Mouse (Mus musculus) midbrain, embryonic 14.5 days (tissue): ENCODE results near the gene Tnc. TPM values are rescaled to one million over a fixed set of nuclear protein-coding genes. Genes with fewer than 3 reads are reported as not detected.

ENCODE experiments used
- ATAC-seq: fragments of 200-750 bp; cut with Nextera tagmentation; 2 replicates; pipeline ENCODE4 v1.8.0; 2017; ENCODE audit warnings: moderate number of reproducible peaks, moderate library complexity; ENCODE audit not compliant: low FRiP score, low TSS enrichment
- DNase-seq: peaks from one replicate; pipeline ENCODE4 v3.0.0-alpha.2; 2015
- H3K27ac ChIP-seq: fragments of 300-500 bp; sonication (generic); replicated peaks from 2 replicates; pipeline ENCODE4 v1.5.1; 2014; ENCODE audit warnings: mild to moderate bottlenecking, low read depth, low read length, moderate library complexity
- H3K27me3 ChIP-seq: fragments of 300-500 bp; sonication (generic); 2 replicates; pipeline ENCODE4 v1.6.1; 2014; ENCODE audit warnings: low read length, control low read depth, mixed read lengths; ENCODE audit not compliant: control insufficient read depth, insufficient read depth
- H3K36me3 ChIP-seq: fragments of 300-500 bp; sonication (generic); 2 replicates; pipeline ENCODE4 v1.6.1; 2014; ENCODE audit warnings: low read length, control low read depth; ENCODE audit not compliant: control insufficient read depth, insufficient read depth
- H3K4me1 ChIP-seq: fragments of 300-500 bp; sonication (generic); 2 replicates; pipeline ENCODE4 v1.6.1; 2014; ENCODE audit warnings: mild to moderate bottlenecking, antibody characterized with exemption, low read length, control low read depth; ENCODE audit not compliant: control insufficient read depth, insufficient read depth
- H3K4me2 ChIP-seq: fragments of 300-500 bp; sonication (generic); 2 replicates; pipeline ENCODE4 v1.6.1; 2014; ENCODE audit warnings: mild to moderate bottlenecking, low read length, moderate library complexity
- H3K4me3 ChIP-seq: fragments of 300-500 bp; sonication (generic); replicated peaks from 2 replicates; pipeline ENCODE4 v1.5.1; 2014; ENCODE audit warnings: low read depth, low read length
- H3K9ac ChIP-seq: fragments of 300-500 bp; sonication (generic); replicated peaks from 2 replicates; pipeline ENCODE4 v1.6.1; 2014; ENCODE audit warnings: mild to moderate bottlenecking, low read length, moderate library complexity
- H3K9me3 ChIP-seq: fragments of 300-500 bp; sonication (generic); 2 replicates; pipeline ENCODE4 v1.6.1; 2016; ENCODE audit warnings: low read length, control low read depth, mixed read lengths; ENCODE audit not compliant: control insufficient read depth
- WGBS: fragments of 180-500 bp; shearing (Covaris S2); extraction: QIAGEN DNeasy Blood & Tissue Kit; methylation state at CpG from one replicate; pipeline ENCODE4 v1.1.7; 2014; 5-methylcytosine and 5-hydroxymethylcytosine counted together
- polyA plus RNA-seq: library from polyadenylated mRNA; unstranded; fragments of >200 nt; fragmentation: Nextera tagmentation; extraction: Ambion mirVana; gene quantifications from 2 replicates; pipeline ENCODE4 v1.2.1, GENCODE M21; 2014

Gene Tnc
- polyA plus RNA-seq, 1 experiment from 2014 or later: 63.8 TPM

GRCm38 (mm10) chr4:63916753-63917152, 130.1 kb downstream of the Tnc start:
- ATAC-seq: no peak

GRCm38 (mm10) chr4:63916288-63916687, 130.5 kb downstream of the Tnc start:
- no peak overlapping the region for H3K4me2 ChIP-seq
- 0 out of 2 replicates have a peak, but pooled peaks cover 2% of the 10 kb centered on the region for H3K4me1 ChIP-seq
- H3K27ac ChIP-seq: no peak overlapping the region
- WGBS: 89% methylated on average over 3 of the region's 3 CpGs
- no peaks in the 10 kb centered on the region for H3K27me3 ChIP-seq
- DNase-seq: no peak
- H3K9me3 ChIP-seq: no peaks in the 10 kb centered on the region
- no peak overlapping the region for H3K9ac ChIP-seq
- H3K4me3 ChIP-seq: no peak overlapping the region
- ATAC-seq: no peak; the same call in 1 of the 2 replicates
- no peaks in the 10 kb centered on the region for H3K36me3 ChIP-seq

More at GRCm38 (mm10) chr4:63916753-63917152, 130.1 kb downstream of the Tnc start:
- H3K4me3 ChIP-seq: no peak overlapping the region
- H3K9me3 ChIP-seq: no peaks in the 10 kb centered on the region
- no peak overlapping the region for H3K27ac ChIP-seq
- 0 out of 2 replicates have a peak, but pooled peaks cover 2% of the 10 kb centered on the region for H3K4me1 ChIP-seq
- H3K36me3 ChIP-seq: no peaks in the 10 kb centered on the region
- DNase-seq: no peak
- WGBS: 77% methylated on average over 8 of the region's 8 CpGs
- H3K9ac ChIP-seq: no peak overlapping the region
- H3K4me2 ChIP-seq: no peak overlapping the region
- no peaks in the 10 kb centered on the region for H3K27me3 ChIP-seq

Other genes starting within 250 kb of the Tnc start
- 0.09 TPM in 1 of 2 replicates, not detected in the other for gene Tnfsf8, start 185.7 kb downstream of the Tnc start, polyA plus RNA-seq